Mouse (Mus musculus): ENCODE measurements around the gene Zfp112.

GRCm38 (mm10) chr7:24153272-24153671, 41.2 kb downstream of the Zfp112 start:
- 0 out of 2 replicates have a peak, but pooled peaks have one; percentile 56 for TF ChIP-seq ZC3H11A (IDR thresholded peaks at IDR 0.05; ENCODE audit: borderline replicate concordance, low read depth, low read length)
- TF ChIP-seq CHD2 (IDR thresholded peaks at IDR 0.05; ENCODE audit: low read depth, low read length), result no peak
- 0 out of 2 replicates have a peak, but pooled peaks have one; percentile 14 for TF ChIP-seq MAFK (IDR thresholded peaks at IDR 0.05; ENCODE audit: insufficient read depth, low read depth, low read length)
- TF ChIP-seq HCFC1 (IDR thresholded peaks at IDR 0.05; ENCODE audit: borderline replicate concordance, insufficient read depth, low read length), result no peak
- TF ChIP-seq ZNF384 (IDR thresholded peaks at IDR 0.05; ENCODE audit: low read depth, low read length), result no peak

Data from ES-E14 (cell line).